Mouse (Mus musculus): ENCODE measurements around the gene Spta1.

Spta1 gene

DNA sequence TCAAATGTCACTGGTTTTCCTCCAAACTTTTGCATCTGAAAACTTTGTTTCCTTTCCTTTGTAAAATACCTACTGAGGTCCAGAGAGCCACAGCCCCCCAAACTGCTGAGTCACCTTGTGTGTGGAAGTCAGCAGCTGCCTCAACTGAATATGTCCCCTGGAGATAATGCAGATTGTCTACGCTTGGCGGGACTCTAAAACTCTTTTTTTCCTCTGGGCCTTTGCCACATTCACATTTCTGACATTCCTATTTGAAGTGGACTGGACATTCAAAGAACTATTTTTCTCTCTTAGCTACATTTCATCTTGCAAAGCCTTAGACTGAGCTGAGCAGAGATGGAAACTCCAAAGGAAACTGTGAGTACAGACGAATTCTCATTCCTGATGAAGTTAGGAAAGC lies at the start of gene Spta1:
Spta1 (plus strand) TSS at position 172 of the 400 bp plus-strand sequence.
- DNase-seq (ENCODE audit: low read depth in 1 of 2, low spot score in 2 of 2) = no peak

DNA sequence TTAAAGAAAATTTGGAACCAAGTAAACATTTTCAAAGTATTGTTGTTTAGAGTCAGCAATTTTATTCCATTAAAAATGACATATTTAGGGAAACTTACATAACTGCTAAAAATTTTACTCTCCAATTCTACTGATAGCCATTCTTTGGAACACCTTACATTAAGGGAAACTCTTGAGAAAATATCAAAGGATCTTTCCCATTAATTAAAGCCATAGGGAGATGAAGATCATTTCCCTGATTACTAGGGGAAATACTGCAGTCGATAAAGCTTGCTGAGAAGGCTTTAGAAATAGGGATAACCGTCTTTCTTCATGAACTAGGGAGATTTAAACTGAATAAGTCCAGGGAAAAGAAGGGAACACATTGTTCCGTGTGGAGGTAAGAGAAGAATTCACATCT lies 41.4 kb upstream of the Spta1 start, which contains the start of gene Olfr424:
Olfr424 (plus strand) TSS at position 301 of the 400 bp plus-strand sequence.
- no peak for DNase-seq (ENCODE audit: low read depth in 1 of 2, low spot score in 2 of 2)

DNA sequence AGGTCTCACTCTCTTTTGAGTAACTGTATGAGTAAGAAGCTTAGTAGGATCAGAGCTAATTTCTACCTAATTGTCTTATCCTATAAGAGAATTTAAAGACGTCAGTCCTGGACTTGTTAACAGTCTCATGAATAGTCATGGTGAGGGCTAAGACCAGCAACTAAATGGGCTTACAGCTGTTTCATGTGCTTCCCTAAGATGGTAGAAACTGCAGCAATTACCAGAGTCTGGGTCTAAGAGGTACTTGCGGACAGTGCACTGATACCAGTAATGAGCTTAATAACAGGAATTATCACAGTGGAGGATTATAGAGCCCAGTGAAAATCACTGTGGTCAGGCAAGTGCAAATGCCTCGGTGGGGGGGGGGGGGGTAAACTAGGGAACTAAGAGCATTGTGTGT lies 40.6 kb upstream of the Spta1 start:
- no peak for DNase-seq (ENCODE audit: low read depth in 1 of 2, low spot score in 2 of 2)

DNA sequence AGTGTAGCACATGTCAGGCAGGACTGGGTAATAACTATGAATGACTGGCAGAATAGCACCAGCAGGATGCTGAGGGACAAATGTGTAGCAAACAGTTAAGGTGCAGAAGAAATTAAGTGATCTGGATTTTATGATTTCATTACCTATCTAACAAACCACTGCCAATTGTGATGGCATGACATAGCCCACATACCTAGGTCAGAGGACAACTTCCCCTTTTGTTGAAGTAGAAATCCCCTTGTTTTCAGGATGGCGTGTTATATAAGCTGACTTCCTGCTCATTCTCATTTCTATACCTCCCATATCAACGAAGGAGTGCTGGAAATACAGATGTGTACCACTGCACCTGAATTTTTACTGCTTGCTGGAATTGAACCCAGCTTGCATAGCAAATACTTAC lies 31.2 kb upstream of the Spta1 start:
- DNase-seq (ENCODE audit: low read depth in 1 of 2, low spot score in 2 of 2) = no peak

DNA sequence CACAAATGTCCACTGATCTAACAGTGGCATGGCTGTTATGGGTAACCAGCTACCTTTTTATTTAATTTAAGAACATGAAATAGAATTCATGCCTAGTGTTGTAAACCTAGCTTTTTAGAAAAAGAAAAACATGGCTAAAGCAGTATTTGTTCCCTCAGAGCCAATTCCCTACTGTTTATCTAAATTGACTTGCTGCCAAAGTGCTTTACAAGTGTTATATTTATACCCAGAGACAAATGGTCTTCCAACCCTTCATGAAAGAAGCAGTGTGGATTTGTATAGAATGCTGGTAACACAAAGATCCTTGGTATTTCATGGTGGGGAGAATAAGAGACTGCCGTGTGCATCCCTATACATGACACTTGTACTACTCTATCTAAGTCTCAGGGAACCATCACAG lies 25.9 kb upstream of the Spta1 start:
- DNase-seq (ENCODE audit: low read depth in 1 of 2, low spot score in 2 of 2) = no peak

DNA sequence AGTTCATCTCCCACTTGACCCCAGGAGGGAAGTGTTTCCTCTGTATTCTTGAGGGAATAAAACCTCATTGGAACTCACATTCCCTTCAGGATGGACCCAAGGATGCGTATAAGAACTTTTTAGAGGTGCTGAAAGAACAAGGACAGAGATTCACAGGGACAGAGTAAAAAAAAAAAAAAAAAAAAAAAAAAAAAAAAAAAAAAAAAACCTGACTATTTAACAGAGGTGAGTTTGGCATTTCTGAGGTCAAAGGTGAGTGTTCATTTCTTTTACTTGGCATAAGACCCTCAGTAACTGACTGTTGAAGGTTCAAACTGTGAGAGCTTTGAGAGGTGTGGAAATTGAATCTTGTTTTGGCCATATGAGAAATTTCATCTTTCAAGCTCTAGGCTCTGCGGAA lies 23.3 kb upstream of the Spta1 start:
- no peak for DNase-seq (ENCODE audit: low read depth in 1 of 2, low spot score in 2 of 2)

DNA sequence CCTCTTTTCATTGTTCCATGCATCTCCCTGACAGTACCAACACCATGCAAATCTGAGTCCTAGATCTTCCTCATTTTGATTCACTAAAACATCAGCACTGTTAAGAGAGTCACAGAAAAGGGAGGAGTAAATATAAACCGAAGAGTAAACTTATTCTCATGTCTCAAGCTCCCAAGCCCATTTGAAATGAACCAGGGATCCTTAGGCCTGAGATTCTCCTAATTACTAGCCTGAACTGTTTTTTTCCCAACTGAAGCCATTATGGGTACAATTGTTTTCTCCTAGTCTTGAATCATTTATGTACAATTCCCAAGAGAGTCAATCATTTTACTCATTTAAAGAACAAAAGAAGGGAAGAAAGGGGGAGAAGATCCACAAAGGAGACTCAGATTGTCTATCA lies 17.2 kb upstream of the Spta1 start, which contains the start of gene Olfr420:
Olfr420 (plus strand) TSS at position 301 of the 400 bp plus-strand sequence.
- no peak for DNase-seq (ENCODE audit: low read depth in 1 of 2, low spot score in 2 of 2)

DNA sequence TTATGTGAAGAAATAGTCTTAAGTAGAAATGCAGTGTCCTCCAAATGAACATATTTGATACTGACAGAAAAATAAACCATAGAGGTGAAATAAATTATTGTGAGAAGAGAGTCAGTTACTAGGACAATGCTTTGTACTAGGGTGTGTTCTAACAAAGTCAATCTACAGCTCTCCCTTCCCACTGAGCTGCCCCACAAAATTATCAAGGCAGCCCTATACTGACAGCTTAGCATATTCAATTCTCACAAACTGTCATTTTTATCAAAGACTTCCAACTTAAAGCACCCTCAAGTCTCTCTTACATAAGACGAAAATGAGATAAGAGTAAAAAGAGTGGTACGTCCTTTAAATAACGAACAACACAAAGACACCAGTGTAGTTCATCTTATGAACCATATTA lies 15.0 kb upstream of the Spta1 start:
- no peak for DNase-seq (ENCODE audit: low read depth in 1 of 2, low spot score in 2 of 2)

DNA sequence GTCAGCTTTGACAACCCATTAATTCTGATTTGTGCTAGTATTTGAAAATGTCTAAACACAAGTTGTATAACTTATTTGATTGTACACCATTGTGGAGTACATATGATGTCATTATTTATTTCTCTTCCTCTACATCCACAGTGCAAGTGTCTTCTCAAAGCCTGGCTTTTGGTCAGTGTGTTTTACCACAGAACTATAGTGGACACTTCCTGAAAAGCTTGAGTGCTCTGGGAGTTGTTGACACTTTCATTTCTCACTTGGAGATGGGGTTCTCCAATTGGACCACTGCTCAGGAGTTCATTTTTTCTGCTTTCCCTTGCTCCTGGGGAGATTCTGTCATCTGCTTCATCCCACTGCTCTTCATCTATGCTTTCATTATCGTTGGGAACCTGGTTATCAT lies 14.1 kb upstream of the Spta1 start:
- DNase-seq (ENCODE audit: low read depth in 1 of 2, low spot score in 2 of 2) = no peak

DNA sequence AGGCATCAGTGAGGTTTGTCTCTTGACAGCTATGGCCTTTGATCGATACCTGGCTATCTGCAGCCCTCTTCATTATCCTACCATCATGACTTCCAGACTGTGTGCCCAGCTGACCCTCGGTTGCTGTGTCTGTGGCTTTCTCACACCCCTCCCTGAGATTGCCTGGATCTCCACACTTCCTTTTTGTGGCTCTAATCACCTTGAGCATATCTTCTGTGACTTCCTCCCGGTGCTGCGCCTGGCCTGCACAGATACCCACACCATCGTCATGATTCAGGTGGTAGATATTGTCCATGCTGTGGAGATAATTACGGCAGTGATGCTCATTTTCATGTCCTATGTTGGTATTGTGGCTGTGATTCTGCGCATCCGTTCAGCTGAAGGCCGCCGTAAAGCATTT lies 13.5 kb upstream of the Spta1 start:
- no peak for DNase-seq (ENCODE audit: low read depth in 1 of 2, low spot score in 2 of 2)

DNA sequence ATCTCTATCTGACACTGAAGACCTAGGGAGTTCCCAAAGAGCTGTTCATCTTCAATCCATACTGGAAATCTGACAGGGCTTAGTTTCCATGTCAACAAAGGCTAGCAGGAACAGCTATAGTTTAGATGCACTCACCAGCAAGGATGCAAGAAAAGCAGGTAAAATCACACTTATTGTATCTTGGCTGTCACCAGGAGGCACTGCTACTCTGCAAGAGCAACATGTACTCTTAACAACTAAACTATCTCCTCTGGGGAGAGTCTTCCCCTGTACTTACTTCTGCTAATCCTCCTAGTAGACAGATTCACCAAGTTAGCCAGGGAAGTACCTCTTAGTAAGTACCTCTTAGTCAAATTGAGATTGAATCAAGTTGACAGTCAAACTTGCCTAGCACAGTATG lies 3.6 kb upstream of the Spta1 start:
- no peak for DNase-seq (ENCODE audit: low read depth in 1 of 2, low spot score in 2 of 2)

DNA sequence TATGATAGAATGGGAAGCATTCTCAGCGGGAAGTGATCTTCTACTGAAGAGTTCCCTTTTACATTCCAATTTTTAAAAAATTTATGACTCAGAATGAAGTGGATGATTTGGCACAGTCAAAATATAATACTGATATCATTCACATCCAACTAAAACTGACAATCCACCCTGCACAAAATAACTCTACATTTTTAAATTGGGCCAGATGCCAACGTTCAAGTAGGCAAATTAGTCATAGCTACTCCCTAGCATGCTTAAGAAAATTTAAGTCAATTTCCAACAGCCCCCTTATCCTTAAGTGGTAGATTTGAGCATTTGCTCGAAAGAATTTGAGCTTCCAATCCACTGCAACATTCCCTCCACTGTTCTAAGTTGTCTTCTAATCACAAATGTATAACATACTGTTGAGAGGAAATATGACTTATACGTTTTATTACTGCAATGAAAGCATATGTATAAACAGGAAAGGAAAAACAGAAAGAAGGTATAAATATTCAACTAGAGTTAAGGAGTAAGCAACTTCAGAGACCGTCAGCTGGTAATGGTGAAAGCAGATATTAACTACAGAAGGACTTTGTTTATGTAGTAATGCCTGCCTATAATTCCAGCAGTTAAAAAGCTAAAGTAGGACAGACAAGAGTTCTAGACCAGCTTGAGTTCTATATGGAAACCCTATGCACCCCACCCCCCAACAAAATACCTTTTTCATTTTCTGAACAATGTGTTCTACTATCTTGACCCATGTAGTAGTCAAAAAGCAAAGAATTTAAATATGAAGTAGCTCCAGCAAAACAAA lies 1.7 kb upstream of the Spta1 start:
- DNase-seq (ENCODE audit: low read depth in 1 of 2, low spot score in 2 of 2) = no peak

DNA sequence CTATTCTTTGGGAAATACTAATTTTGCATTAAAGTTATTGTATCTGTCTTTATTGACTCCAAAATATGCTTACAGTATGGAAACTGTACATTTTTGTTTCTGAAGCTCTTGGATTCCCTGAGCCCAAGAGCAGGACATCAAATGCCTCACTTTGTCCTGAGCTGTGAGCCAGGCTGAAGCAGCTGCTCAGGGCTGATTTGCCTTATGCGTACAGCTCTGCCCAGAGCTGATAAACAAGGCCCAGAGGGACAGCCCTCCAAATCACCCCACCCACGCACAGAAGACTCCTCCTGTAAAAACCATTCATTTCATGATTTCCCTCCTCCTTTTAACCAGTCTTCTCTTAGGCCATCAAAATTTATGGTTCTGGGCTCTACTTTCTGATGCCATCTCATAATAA lies 1.0 kb upstream of the Spta1 start:
- DNase-seq (ENCODE audit: low read depth in 1 of 2, low spot score in 2 of 2) = no peak

DNA sequence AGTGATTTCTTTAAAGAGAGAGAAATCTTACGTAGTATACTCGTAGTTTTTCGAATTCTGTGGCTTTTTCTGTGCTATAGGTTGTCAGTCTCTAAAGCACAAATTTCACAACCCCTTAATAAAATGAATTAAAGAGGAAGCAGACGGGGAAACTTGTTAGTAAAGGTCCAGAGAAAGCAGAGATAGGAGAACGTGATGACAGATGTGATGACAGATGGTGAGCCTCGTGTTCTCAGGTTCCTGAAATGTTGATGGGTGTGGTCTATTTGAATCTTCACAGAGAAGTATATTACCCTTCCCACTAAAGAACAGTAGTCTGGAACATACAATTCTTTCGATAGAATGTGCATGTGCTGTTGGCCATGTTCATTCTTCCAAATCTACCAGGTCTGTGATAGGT lies 32.1 kb downstream of the Spta1 start:
- DNase-seq (ENCODE audit: low read depth in 1 of 2, low spot score in 2 of 2) = peak in 1 of 2 experiments; percentile 16

DNA sequence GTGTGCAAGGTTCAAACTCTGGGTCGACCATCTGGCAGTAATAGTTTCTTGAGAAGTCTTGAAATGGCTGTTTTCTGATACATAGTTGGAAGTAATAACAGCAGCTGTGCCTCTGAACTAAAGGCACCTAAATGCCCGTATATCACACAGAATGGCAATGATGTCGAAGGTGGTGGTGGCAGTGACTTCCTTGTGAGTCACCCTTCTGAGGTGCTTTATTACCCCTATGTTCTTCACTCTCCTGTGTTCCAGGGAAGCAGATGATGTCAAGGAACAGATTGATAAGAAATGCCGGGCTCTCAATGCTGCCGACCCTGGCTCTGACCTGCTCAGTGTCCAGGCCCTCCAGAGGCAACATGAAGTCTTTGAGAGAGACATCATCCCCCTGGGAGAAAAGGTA lies 39.7 kb downstream of the Spta1 start:
- no peak for DNase-seq (ENCODE audit: low read depth in 1 of 2, low spot score in 2 of 2)

DNA sequence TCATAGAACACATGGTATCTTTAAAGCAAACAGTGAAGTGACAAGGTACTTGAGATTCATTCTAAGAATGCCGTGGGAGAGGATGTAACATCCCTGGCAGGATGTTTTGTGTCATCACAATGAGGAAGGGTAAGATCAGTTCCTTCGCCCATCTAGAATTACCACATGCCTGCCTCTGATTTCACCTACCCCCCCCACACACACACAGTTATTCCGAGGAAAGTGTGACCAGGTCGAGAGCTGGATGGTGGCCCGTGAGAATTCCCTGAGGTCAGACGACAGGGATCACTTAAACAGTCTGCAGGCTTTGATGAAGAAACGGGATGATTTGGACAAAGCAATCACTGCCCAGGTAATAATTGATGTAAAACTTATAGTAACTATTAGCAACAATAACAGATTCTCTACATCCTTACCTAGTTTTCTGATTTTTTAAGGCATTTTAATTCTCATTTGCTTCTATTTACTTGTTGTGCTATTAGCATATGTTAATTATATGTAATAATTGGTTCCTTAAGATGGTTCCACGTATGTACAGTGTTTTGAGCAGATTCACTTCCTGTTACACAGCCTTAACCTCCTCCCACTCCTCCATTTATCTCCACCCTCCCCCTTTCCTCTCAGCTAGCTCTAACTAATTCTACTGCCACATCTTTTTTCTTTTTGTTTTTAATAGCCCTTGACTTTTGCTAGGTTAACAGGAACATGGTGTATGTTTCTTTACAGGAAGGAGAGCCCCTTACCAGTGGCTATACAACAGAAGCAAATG lies 42.9 kb downstream of the Spta1 start:
- DNase-seq (ENCODE audit: low read depth in 1 of 2, low spot score in 2 of 2) = no peak

DNA sequence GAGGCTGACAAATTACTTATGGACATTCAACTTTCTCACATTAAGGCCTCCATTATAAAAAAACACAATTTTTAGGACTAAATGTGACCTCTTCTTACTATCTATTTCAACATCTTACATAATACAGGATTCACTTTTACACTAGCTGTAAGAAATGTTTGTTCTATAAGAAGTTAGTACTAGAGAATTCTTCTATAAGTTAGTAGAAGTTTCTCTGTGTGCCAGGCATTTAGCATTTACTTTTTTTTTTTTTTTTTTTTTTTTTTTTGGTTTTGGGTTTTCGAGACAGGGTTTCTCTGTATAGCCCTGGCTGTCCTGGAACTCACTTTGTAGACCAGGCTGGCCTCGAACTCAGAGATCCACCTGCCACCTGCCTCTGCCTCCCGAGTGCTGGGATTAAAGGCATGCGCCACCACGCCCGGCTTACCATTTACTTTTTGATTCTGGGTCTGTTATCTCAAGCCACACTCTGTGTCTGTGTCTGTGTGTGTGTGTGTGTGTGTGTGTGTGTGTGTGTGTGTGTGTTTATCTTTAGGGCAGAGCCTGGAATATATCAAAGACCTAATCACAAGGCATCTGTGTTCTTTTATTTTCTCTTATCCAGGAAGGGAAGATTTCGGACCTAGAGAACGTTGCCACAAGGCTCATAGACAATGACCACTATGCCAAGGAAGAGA lies 44.1 kb downstream of the Spta1 start:
- DNase-seq (ENCODE audit: low read depth in 1 of 2, low spot score in 2 of 2) = no peak

DNA sequence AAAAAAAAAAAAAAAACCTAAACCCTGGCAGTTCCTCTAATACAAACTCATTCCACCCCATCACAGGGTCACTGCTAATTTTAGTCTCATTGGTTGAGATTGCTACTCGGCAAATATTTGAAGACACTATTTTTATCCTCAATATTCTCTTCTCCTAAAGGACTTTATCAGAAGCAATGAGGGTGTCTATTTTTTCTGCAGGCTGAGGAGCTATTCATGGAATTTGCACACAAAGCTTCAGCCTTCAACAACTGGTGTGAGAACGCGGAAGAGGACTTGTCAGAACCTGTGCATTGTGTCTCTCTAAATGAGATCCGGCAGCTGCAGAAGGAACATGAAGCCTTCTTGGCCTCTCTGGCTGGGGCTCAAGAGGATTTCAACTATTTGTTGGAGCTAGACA lies 67.3 kb downstream of the Spta1 start:
- DNase-seq (ENCODE audit: low read depth in 1 of 2, low spot score in 2 of 2) = no peak

DNA sequence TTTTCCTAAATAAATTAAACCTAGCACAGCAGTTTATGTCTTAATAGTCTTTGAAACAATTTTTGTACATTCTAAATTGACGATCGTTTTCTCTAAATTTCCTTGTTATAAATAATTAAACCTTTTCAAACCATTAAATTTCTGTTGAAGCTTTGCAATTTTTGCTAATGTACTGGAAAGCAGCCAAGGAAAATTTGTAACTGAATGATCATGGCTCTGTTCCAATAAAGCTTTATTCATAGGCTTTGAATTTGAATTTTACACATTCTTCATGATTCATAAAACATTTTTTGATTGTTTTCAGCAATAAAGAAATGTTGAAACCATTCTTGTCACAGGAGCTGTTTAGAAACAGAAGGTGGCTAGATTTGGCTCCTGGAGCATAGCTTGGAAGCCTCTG lies 72.0 kb downstream of the Spta1 start:
- DNase-seq (ENCODE audit: low read depth in 1 of 2, low spot score in 2 of 2) = no peak

DNA sequence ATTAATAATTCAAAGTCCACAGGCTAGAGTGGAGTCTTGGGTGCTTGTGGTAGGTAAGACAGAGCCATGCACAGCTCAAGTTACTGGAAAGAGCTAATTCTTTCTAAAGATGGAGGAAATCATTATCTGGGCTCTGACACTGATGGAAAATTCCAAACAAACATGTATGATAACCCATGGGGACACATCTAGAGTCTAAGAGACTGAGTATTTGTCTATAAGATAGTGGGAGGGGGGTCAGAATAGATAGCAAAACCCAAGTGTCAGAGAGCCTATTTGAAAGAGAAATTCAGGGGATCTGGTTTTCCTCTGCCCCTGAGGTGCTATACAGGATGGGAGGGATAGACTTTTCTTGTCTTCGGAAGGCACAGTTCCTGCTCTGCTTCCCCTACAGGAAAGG lies 73.5 kb downstream of the Spta1 start:
- DNase-seq (ENCODE audit: low read depth in 1 of 2, low spot score in 2 of 2) = no peak

DNA sequence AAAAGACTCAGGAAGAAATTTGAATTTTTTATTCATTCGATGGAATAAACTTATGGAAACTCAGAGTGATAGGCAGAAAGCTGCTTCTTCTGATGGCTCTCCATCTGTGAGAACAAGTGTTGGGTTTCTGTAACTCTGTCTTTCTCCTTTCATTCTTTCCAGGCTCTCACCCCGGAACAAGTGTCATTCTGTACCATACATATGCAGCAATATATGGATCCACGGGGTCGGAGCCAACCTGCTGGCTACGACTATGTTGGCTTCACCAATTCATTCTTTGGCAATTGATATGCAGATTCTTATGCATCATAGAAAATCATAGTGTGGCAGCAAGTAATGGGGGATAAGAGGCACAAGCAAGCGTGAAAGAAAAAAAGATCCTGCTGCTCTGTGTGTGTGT lies 74.6 kb downstream of the Spta1 start:
- DNase-seq (ENCODE audit: low read depth in 1 of 2, low spot score in 2 of 2) = no peak

DNA sequence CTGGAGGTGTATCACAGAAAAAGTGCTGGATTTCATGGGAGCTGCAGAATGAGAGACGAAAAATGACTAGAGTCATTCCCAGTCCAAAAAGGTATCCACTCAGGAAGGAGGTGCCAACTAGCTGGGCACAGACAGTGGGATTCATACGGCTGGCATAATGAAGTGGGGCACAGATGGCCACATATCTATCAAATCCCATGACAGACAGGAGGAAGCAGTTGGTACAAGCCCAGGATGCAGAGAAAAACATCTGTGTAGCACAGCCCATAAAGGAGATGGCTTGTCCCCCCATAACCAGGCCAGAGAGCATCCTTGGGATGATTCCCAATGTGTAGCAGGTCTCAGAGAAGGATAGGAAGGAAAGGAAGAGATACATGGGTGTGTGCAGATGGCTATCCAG lies 77.8 kb downstream of the Spta1 start:
- no peak for DNase-seq (ENCODE audit: low read depth in 1 of 2, low spot score in 2 of 2)

All from monocyte, adult 2 months (primary cell).